Mouse (Mus musculus) monocyte, adult 2 months (primary cell): ENCODE results near the gene Fbxl16.

ENCODE experiments used
- DNase-seq, 2 experiments: peaks; one replicate each; pipeline ENCODE4 v3.0.0; 2022; ENCODE audit warnings: low spot score in 2 of 2, low read depth in 1 of 2

Fbxl16 gene

DNA sequence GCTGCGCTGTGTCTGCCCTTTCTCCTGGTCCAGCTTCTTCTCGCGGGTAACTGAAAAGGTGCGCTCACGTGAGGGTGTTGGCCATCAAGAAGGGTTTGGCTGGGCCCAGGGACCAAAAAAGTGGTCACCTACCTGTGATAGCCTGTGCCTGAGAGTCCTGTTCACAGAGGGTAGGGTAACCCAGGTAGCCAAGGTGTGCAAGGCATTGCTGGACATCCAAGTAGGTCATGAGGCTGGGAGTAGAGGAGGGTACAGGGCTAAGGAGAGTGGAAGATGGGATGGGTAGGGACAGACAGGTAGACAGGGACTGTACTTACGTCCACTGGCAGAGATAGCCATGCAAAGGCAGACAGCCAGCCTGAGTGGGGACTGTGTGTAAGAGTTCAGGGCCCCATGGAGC lies 31.6 kb downstream of the Fbxl16 start:
- no peak for DNase-seq

DNA sequence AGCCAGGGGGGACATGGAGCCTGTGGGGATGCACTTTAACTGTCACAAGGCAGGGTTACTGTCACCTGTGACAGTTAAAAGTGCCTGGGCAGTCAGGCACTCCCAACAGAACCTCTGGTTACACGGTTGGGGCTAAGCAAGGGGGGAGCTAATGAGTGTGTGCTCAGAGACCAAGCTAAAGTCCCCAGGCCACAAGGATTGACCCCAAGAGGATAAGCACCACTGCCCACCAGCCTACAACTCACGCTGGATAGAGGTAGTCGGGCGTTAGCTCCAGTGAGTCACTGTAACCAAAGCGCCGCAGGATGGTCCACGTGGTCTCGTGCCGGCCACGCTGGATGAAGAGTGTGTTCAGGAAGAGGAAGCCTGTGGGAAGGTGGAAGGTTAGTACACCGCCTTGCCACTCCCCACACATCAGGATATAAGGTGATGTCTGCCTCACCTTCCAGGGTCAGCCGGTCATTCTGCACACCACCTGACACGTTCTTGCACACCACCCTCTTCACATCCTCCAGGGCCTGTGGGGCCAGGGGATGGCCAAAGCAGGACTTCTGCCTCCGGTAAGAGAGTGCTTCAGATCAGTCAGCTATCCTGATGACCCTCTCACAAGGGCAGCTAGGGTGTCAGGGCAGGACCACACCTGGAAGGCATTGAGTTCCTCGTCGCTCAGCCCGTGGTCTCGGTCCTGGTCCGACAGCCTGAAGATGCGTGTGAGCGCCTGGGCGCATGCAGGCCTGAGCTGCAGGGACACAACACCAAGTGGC lies 32.4 kb downstream of the Fbxl16 start, which contains the start of gene Gm20683:
Gene Gm20683 (minus strand): TSS at position 647 of the 764 bp plus-strand sequence.
- no peak for DNase-seq

DNA sequence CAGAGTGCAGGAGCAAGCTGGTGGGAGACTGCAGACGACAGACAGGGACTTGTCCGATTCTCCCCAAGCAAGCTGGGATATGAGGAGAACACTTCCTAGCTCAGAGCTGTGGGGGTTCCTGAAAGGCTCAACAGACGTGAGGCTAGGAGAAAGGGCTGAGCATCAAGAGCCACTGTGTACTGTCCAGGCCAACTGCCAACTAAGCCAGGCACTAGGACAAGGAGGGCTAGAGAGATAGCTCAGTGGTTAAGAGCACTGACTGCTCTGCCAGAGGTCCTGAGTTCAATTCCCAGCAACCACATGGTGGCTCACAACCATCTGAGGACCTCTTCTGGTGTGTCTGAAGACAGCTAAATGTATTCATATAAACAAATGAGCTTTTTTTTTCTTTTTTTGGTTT lies 33.6 kb downstream of the Fbxl16 start:
- no peak for DNase-seq

DNA sequence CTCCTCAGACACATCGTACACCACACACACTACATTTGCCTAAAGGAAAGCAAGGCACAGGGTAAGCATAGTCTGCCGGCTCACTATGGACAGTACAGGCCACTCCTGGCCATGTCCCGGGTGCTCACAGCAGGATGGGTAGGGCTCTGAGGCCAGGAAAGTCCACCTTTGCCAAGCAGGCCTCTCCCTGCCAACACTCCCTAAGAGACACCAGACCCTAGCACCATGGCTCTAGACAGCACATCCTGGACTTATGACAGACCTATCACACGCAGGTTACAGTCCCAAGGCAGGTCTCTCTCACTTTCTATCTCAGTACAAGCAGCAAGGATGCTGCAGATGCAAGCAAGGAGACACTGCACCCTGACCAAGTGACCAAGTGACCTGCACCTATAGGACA lies 34.2 kb downstream of the Fbxl16 start:
- no peak for DNase-seq

DNA sequence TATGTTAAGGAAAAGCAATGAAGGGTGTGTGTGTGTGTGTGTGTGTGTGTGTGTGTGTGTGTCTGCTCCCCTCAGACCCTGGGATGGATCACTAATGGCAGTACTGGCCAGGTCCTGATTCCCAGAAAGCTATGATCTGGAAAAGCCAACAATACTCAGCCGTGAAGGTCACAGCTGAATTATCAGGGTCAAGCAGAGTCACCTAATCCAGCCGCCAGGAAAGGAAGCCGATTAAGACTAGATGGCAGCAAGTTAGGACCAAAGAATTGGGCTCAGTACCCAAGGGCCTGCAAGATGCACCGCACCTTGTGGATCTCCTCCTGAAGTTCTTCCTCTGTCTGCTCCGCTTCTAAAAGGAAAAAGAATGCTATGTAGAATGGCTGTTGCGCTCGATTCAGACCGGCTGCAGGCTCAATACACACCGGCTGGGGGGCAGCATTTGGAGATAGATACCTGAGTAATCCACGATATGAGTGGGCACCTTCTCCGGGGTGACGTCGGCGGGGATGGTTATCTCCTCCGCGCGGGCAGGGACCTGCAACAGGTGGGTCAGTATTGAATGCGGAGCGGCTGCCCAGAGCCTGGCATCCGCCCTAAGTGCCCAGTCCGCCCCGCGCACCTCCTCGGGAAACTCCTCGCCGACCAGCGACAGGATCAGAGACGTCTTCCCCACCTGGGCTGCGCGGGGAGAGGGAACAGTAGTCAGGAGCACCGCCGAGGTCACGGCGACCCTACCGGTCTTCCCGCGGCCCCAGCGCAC lies 34.9 kb downstream of the Fbxl16 start:
- no peak for DNase-seq

DNA sequence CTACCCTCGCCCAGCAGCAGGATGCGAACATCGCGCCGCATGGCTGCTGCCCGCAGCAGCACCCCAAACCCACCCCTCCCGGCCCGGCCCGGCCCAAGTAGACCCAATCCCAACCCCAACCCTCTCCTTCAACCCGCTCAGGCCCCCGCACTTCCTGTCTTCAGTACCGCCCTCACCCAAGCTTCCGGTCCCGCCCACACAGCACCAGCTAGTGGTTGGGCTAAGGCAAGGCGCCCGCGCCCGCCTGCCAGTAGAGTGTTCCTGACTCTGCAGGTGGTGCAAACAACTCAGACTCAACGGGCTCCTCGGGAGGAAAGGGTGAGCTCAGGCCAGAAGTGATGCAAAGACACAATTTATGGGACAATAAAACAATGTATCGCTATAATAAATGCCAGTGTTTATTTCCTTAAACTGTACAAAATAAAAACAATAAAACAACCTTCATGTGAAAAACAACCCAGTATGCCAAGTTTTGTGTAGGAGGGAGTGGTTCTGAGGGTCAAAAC lies 35.6 kb downstream of the Fbxl16 start, which contains the start of gene Rhot2:
Gene Rhot2 (minus strand): TSS at position 456 of the 506 bp plus-strand sequence.
- peak; percentile 74 to 84 for DNase-seq

DNA sequence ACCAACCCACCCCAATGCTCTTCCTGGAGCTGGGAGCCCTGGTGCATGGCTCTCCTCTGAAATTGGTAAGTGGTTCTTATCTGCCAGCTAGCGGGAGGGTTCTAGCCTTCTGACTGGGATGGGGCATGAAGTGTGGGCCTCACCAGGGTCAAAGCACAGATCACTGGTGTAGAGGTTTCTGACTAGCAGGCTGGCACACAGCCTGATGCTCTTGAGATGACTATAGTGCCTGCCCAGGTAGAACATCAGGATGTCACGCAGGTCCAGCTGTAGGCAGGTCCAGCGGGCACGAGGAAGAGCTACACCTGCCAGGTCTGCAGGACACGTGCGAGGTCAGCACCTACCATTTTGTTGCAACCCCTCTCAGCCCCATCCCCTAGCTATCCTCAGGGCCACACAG lies 51.3 kb downstream of the Fbxl16 start:
- no peak for DNase-seq

DNA sequence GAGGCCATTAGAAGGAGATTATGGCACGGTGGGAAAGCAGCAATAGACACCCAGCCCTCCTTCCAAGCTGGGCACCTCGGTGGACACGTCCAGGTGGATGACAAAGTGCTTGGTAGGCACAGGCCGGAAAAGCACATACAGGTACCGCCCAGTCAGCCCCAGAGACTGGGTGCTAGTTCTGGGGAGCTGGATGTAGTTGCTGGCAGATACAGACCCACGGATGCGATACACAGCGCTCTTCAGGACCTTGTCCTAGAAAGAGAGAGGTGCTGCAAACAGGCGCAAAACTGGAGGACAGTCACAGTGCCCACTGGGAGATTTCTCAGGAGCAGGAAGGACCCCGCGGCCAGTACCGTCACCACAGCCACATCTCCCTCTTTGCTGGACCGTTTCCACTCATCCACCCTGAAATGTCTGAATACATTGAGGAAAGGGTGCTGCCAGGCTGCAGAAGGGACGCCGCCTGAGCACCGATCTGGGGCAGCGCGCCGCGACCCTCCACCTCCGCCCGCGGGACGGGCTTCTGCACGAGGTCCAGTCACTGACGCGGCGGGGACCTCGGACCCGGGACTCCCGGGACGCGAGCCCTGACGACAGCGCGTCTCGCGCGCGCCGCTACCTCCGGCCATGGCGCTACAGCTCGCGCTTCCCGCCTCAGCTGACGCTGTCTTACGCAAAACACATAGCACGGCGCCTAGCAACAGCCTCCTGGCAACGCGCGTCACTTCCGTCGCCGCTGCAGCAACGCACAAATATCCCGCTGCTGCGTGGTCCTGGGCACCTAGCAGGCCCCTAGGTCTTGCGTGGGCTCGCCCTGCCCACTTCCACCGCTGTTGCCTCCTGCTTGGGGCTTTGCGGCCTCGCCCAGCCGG lies 52.2 kb downstream of the Fbxl16 start, which contains the start of gene Wdr90:
Gene Wdr90 (minus strand): TSS at position 670 of the 872 bp plus-strand sequence.
- DNase-seq: peak; percentile 69 to 81

DNA sequence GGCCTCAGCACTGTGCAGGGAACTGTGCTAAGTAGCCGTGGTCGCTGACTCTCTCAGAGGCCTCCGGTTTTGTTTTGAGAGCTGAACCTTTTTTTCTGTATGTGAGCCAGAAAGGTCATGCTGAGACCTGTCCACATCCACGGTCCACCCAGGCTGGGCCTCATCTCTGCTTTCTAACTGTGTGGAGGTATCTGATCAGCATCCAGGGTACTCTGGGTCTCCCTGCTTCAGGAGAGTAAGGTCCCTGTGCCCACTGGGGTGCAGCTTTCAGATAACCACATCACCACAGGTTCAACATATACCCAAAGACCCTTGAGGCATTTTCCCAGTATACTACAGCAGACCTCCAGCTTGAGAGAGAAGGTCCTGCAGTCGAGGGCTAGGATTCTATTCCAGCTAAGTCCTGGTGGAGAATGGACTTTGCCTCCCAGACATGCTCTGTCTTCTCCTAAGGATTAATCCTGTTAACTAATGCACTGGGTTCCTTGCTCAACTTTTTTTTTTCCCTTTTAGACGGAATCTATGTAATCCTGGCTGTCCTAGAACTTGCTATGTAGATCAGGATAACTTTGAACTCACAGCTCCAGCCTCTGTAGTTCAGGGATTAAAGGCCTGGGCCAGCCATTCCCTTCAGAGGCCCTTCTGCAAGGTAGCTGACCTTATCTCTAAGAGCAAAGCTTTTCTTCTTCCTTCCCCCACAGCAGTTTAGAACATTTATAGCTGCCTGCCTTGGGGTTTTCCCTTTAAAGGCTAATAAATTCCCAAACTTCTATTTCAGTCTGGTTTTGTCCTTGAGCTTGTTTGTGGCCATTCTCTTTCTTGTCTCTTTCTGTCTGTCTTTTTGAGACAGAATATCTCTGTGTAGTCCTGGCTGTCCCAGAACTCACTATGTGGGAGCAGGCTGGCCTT lies 53.1 kb downstream of the Fbxl16 start:
- no peak for DNase-seq

DNA sequence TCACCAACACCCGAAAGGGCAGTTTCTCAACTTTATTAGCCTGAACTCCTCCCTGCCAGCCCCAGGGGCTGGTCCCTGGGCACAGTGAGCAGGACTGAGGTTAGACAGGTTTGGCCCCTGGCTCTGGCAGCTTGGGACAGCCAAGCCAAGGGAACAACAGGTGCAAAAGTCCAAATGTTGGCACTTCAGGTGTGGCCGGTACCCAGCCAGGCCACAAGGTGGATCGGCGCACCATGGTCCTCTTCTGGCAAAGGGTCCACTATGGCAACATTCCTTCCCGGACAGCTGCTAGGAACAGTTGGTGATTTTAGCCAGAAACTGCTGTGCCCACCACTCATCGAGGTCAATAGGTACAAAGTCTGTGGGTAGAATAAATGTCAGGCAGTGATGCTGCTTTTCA lies 54.8 kb downstream of the Fbxl16 start:
- DNase-seq: no peak

DNA sequence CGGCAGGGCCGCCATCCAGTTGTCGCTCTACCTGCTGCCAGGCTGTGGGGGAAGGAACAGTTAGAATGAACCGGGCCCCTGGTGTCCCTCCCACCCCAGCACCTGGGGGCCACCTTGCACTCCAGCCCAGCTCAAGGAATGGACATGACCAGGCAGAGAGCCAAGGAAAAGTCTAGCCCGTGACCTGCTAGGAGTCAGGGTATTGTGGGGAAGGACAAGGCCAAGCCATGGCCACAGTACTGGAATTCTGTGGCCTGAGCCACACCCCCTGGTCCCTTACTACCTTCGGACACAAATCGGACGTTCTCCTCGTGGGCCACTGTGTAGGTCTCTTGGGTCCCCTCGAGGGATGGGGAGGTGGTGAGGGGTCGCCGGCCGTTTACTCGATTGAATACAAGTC lies 55.4 kb downstream of the Fbxl16 start:
- no peak for DNase-seq

DNA sequence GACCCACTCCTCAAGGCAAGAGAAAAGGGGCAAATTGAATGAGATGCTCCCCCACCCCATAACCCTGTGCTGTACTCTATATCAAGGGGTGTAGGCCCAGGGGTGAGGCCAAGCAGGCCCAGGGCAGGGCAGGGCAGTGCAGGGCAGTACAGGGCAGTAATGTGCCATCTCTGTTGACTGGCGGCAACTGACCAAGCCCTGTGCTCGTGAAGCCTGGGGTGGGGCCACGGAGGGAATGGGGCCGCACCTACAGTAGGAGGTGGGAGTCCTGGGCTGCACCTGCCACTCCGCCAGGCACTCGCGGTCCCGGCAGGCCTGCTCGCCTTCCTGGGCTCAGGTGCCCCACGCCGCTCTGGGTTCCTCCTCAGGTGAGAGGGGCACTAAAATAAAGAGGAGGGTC lies 56.4 kb downstream of the Fbxl16 start:
- no peak for DNase-seq

DNA sequence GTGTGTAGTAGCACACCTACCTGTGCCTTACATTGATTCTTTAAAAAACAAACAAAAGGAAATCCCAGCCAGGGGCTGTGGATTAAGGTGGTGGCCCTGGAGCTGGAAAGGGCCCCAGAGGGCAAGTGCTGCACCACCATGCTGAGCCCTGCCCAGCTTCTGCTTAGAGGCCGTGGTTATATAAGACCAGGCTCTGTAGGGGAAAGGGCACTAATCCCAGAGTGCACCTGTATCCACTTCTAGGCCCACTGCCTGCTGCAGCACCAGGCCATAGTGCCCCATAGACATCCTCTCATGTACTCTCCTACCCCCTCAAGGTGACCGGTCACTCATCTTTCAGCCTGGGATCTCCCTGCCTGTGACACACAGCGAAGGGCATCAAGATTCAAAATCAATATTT lies 57.3 kb downstream of the Fbxl16 start:
- DNase-seq: no peak

DNA sequence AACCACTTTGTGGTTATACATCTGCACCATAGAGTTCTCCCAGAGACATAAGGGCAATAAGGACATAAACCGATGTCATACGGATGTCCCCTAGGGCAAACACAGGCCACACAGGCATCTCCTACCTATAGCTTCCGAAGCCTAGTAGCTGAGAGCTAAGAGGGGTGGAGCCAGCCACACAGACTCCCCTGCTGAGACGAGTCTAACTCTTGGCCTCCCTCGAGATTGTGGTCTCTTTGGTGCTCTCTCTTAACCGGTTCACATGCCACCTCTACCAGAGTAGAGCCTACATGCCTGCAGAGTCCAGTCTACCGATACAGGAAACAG lies 58.6 kb downstream of the Fbxl16 start:
- DNase-seq: no peak

DNA sequence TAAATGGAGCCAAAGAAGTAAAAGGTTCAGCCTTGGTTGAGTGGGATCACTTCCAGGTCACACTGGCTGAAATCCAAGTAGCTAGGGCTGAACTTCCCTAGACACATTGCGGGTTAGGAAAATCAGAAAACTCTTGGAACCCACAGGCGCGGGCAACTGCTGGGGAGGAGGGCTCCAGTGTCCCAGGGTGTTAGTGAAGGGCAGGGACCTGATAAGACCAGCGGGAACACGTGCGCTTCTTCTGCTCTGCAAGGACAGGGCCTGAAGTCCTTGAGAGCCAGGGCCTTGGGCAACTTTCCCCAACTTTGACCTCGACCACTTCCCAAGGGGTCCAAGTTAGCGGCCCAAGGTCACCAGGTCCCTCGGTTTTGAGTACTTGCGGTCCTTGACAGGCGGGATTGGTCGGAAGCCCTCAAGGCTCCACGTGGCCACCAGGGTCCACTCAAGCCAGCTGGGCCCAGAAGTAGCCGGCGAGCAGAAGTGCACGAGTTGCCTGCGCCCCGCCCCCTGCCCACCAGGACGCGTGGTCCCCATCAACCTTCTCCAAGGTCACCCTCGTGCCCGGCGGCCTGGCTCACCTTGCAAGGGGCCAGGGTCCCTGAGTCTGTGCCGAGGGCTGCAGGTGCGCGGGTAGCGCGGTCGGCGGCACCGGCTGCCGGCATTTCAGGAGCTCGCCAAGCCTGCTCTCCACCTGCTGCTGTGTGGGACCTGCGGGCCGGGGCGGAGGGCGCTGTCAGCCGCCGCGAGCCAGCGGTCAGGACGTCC lies 59.1 kb downstream of the Fbxl16 start:
- DNase-seq: no peak

DNA sequence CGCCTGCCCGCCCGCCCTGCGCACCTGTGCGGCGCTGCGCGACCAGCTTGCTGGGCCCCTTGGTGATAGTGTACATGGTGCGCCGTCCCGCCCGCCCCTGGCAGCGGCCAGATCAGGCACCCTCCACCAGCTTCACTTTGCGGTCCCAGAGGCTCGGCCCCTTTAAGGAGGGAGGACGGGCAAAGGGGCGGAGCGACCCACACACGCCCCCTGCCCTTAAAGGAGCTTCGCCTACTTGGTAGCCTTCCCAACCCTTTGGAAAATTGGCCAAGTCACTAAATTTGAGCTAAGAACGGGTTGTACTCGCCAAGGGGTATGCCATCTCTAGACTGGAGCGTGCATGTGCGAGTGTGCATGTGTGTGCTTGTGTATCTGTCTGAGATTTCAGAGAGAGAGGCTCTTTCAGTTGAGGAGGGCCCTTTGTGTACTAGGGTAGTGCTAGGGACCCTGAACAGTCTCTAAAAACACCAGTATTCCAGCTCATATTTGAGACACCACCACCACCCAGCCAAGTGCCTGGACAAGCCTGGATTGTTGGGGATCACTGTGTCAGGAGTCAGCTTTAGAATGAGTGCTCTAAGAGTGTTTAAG lies 59.8 kb downstream of the Fbxl16 start, which contains the start of gene Mcrip2:
Gene Mcrip2 (minus strand): TSS at position 164 of the 591 bp plus-strand sequence.
- DNase-seq: peak in 1 of 2 experiments; percentile 31

DNA sequence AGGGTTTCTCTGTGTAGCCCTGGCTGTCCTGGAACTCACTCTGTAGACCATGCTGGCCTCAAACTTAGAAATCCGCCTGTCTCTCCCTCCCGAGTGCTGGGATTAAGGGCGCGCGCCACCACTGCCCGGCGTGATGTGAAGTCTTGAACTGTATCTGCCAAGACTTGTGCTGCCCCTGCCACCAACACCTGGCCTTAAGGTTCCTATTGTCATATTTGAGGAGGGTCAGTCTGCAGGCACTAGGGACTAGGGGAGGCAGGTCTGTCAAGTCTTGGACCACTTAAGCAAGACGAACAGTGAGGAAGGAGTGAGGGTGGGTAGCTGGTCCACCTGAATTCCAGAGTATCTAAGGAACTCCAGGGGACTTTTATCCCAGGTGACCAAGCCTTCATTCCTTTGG lies 60.6 kb downstream of the Fbxl16 start:
- DNase-seq: no peak

DNA sequence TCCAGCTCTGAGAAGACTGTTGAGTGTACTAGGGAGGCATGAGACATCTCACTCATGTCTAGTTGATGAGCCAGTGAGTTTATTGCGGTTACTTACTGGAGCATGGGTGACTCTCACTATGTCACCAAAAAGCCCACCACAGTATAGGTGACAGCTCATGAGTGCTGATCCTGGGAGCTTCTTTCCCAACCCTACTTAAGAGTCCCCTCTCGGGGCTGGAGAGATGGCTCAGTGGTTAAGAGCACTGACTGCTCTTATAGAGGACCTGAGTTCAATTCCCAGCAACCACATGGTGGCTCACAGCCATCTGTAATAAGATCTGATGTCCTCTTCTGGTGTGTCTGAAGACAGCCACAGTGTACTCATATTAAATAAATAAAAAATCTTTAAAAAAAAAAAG lies 61.1 kb downstream of the Fbxl16 start:
- DNase-seq: no peak
